Mouse (Mus musculus) MEL (cell line): ENCODE data around the gene Nsd2. TPM values are rescaled to one million over a fixed set of nuclear protein-coding genes. Genes with fewer than 3 reads are reported as not detected.
"Not testable (repeated sequence)": the region's sequence is repeated elsewhere in the genome, so short reads cannot be mapped to it uniquely, and the experiment has no call there.

ENCODE experiments used
- DNase-seq: peaks from one replicate; pipeline ENCODE4 v3.0.0; 2011; ENCODE audit warnings: low read depth, low spot score
- H3K27ac ChIP-seq: 2 replicates; pipeline ENCODE4 v1.5.1; 2012; ENCODE audit warnings: low read depth, mild to moderate bottlenecking, control low read depth, low read length, moderate library complexity; ENCODE audit not compliant: control insufficient read depth
- H3K27me3 ChIP-seq, 2 experiments: fragments of 150-350 bp in 1 of 2; sonication (generic) in 1 of 2; 2 replicates each; pipeline ENCODE4 v1.6.1; 2012; ENCODE audit warnings: low read length in 2 of 2, mild to moderate bottlenecking in 2 of 2, improper control_type of control experiment in 1 of 2, moderate library complexity in 1 of 2; ENCODE audit not compliant: insufficient read depth in 2 of 2, control insufficient read depth in 1 of 2
- H3K36me3 ChIP-seq, 2 experiments: 2 replicates each; pipeline ENCODE4 v1.6.1; 2012 to 2014; ENCODE audit warnings: low read length in 2 of 2, improper control_type of control experiment in 1 of 2, inconsistent platforms in 1 of 2, mild to moderate bottlenecking in 1 of 2; ENCODE audit not compliant: insufficient read depth in 2 of 2, control insufficient read depth in 1 of 2
- H3K4me1 ChIP-seq, 2 experiments: fragments of 150-350 bp in 1 of 2; sonication (generic) in 1 of 2; 2 replicates each; pipeline ENCODE4 v1.6.1; 2012; ENCODE audit warnings: low read length in 2 of 2, improper control_type of control experiment in 1 of 2, mild to moderate bottlenecking in 1 of 2; ENCODE audit not compliant: insufficient read depth in 2 of 2, control insufficient read depth in 1 of 2
- H3K4me3 ChIP-seq, 2 experiments: fragments of 150-350 bp in 1 of 2; sonication (generic) in 1 of 2; 2 replicates each; pipeline ENCODE4 v1.5.1; 2012; ENCODE audit warnings: low read depth in 2 of 2, low read length in 2 of 2, mild to moderate bottlenecking in 2 of 2, moderate library complexity in 2 of 2, control low read depth in 1 of 2, improper control_type of control experiment in 1 of 2; ENCODE audit not compliant: control insufficient read depth in 1 of 2, insufficient read depth in 1 of 2
- H3K79me2 ChIP-seq: 2 replicates; pipeline ENCODE4 v1.6.1; 2012; ENCODE audit warnings: mild to moderate bottlenecking, low read length, moderate library complexity; ENCODE audit not compliant: control insufficient read depth, poor library complexity, insufficient read depth
- H3K9ac ChIP-seq: 2 replicates; pipeline ENCODE4 v1.6.1; 2012; ENCODE audit warnings: low read depth, mild to moderate bottlenecking, control low read depth, low read length, moderate library complexity; ENCODE audit not compliant: control insufficient read depth, poor library complexity, severe bottlenecking
- H3K9me3 ChIP-seq: fragments of 150-350 bp; sonication (generic); replicated peaks from 2 replicates; pipeline ENCODE4 v1.6.1; 2012; ENCODE audit warnings: mild to moderate bottlenecking, low read length, improper control_type of control experiment, moderate library complexity; ENCODE audit not compliant: insufficient read depth
- CHD1 ChIP-seq: IDR thresholded peaks from 2 replicates; pipeline ENCODE4 v1.6.1; 2012; ENCODE audit warnings: low read depth, mild to moderate bottlenecking, inconsistent platforms, low read length, improper control_type of control experiment
- CHD2 ChIP-seq: IDR thresholded peaks from 2 replicates; pipeline ENCODE4 v1.6.1; 2011; ENCODE audit warnings: low read length, improper control_type of control experiment
- CTCF ChIP-seq, 3 experiments: IDR thresholded peaks in 2 of 3; conservative IDR thresholded peaks in 1 of 3; 2 replicates each; pipeline ENCODE4 v1.5.1; 2011 to 2012; ENCODE audit warnings: low read length in 3 of 3, low read depth in 2 of 3, mild to moderate bottlenecking in 2 of 3, improper control_type of control experiment in 1 of 3, inconsistent platforms in 1 of 3, mixed read lengths in 1 of 3, moderate library complexity in 1 of 3; ENCODE audit not compliant: control insufficient read depth in 1 of 3, insufficient read depth in 1 of 3, poor library complexity in 1 of 3, severe bottlenecking in 1 of 3
- ELF1 ChIP-seq: IDR thresholded peaks from 2 replicates; pipeline ENCODE4 v1.6.1; 2014; ENCODE audit warnings: low read depth, mild to moderate bottlenecking, inconsistent platforms, low read length, improper control_type of control experiment, moderate library complexity
- GABPA ChIP-seq: IDR thresholded peaks from 2 replicates; pipeline ENCODE4 v1.6.1; 2012; ENCODE audit warnings: low read depth, mild to moderate bottlenecking, inconsistent platforms, low read length, improper control_type of control experiment, moderate library complexity
- GATA1 ChIP-seq: IDR thresholded peaks from 2 replicates; pipeline ENCODE4 v1.6.1; 2011; ENCODE audit warnings: low read depth, low read length, improper control_type of control experiment
- HCFC1 ChIP-seq: IDR thresholded peaks from 2 replicates; pipeline ENCODE4 v1.6.1; 2012; ENCODE audit warnings: low read depth, mild to moderate bottlenecking, inconsistent platforms, low read length, improper control_type of control experiment, moderate library complexity
- MAX ChIP-seq: IDR thresholded peaks from 2 replicates; pipeline ENCODE4 v1.6.1; 2011; ENCODE audit warnings: low read length, improper control_type of control experiment
- MYC ChIP-seq: IDR thresholded peaks from 2 replicates; pipeline ENCODE4 v1.6.1; 2011; ENCODE audit warnings: low read depth, mild to moderate bottlenecking, low read length, improper control_type of control experiment, moderate library complexity
- NELFE ChIP-seq: IDR thresholded peaks from 2 replicates; pipeline ENCODE4 v1.6.1; 2011; ENCODE audit warnings: low read depth, low read length, improper control_type of control experiment
- NRF1 ChIP-seq: IDR thresholded peaks from 2 replicates; pipeline ENCODE4 v1.6.1; 2014; ENCODE audit warnings: low read depth, mild to moderate bottlenecking, inconsistent platforms, low read length, improper control_type of control experiment, moderate library complexity; ENCODE audit not compliant: poor library complexity, insufficient read depth, severe bottlenecking
- POLR2AphosphoS2 ChIP-seq: IDR thresholded peaks from 2 replicates; pipeline ENCODE4 v1.6.1; 2011; ENCODE audit warnings: low read length, improper control_type of control experiment
- RCOR1 ChIP-seq: IDR thresholded peaks from 2 replicates; pipeline ENCODE4 v1.6.1; 2012; ENCODE audit warnings: low read depth, mild to moderate bottlenecking, inconsistent platforms, low read length, improper control_type of control experiment
- SMC3 ChIP-seq: IDR thresholded peaks from 2 replicates; pipeline ENCODE4 v1.6.1; 2011; ENCODE audit warnings: low read depth, low read length, improper control_type of control experiment
- TBP ChIP-seq: IDR thresholded peaks from 2 replicates; pipeline ENCODE4 v1.8.0; 2011; ENCODE audit warnings: low read depth, low read length, improper control_type of control experiment
- UBTF ChIP-seq: IDR thresholded peaks from 2 replicates; pipeline ENCODE4 v1.6.1; 2012; ENCODE audit warnings: low read depth, mild to moderate bottlenecking, inconsistent platforms, low read length, improper control_type of control experiment, moderate library complexity, borderline replicate concordance; ENCODE audit not compliant: insufficient read depth
- USF1 ChIP-seq: IDR thresholded peaks from 2 replicates; pipeline ENCODE4 v1.6.1; 2014; ENCODE audit warnings: low read depth, mild to moderate bottlenecking, inconsistent platforms, low read length, improper control_type of control experiment, moderate library complexity
- USF2 ChIP-seq, 2 experiments: IDR thresholded peaks; 2 replicates each; pipeline ENCODE4 v1.6.1; 2011 to 2012; ENCODE audit warnings: improper control_type of control experiment in 2 of 2, low read length in 2 of 2, borderline replicate concordance in 1 of 2, inconsistent platforms in 1 of 2, low read depth in 1 of 2, mild to moderate bottlenecking in 1 of 2; ENCODE audit not compliant: insufficient read depth in 1 of 2
- ZKSCAN1 ChIP-seq: IDR thresholded peaks from 2 replicates; pipeline ENCODE4 v1.6.1; 2012; ENCODE audit warnings: low read depth, mild to moderate bottlenecking, inconsistent platforms, low read length, improper control_type of control experiment, moderate library complexity
- ZMIZ1 ChIP-seq: IDR thresholded peaks from 2 replicates; pipeline ENCODE4 v1.6.1; 2012; ENCODE audit warnings: low read depth, mild to moderate bottlenecking, inconsistent platforms, low read length, improper control_type of control experiment, moderate library complexity
- polyA plus RNA-seq, 2 experiments: library from polyadenylated mRNA; stranded (reverse) in 1 of 2; unstranded in 1 of 2; fragments of >175 nt in 1 of 2; fragments of >200 nt in 1 of 2; gene quantifications; 2 replicates each; pipeline versions ENCODE4 v1.2.1 to v1.2.4; 2012; ENCODE audit warnings: low replicate concordance in 2 of 2, low read depth in 1 of 2; ENCODE audit not compliant: insufficient read length in 2 of 2, insufficient read depth in 1 of 2, missing spikeins in 1 of 2
- total RNA-seq: library from RNA; depleted of rRNA; stranded (reverse); fragments of 300-350 nt; gene quantifications from 2 replicates; pipeline ENCODE4 v1.2.3, GENCODE M21; 2012

Nsd2 gene
- total and polyA plus RNA-seq, 3 experiments, result 82.5 to 233 (median 116) TPM

GRCm38 (mm10) chr5:33902696-33903095 is 82.2 kb downstream of the Nsd2 start:
- no peak overlapping the region for H3K4me3 ChIP-seq
- H3K4me1 ChIP-seq, result no peaks in the 10 kb centered on the region
- peaks cover 0 to 26% of the 10 kb centered on the region in 2 experiments; a peak in 2 of 4 replicates for H3K36me3 ChIP-seq
- H3K27ac ChIP-seq, result no peak overlapping the region
- H3K9ac ChIP-seq, result no peak overlapping the region
- no peak for DNase-seq
- no peaks in the 10 kb centered on the region for H3K27me3 ChIP-seq
- no peaks in the 10 kb centered on the region for H3K79me2 ChIP-seq
- TF ChIP-seq MYC (no peak), NRF1 (no peak), ELF1 (no peak), GATA1 (no peak), SMC3 (no peak), GABPA (no peak), RCOR1 (no peak), HCFC1 (no peak), ZMIZ1 (no peak), CHD2 (no peak), ZKSCAN1 (no peak), MAX (no peak), CTCF (IDR thresholded peaks at IDR 0.05 in 2 of 3, conservative IDR thresholded peaks at IDR 0.05 in 1 of 3; ENCODE audit: control insufficient read depth in 1 of 3, insufficient read depth in 1 of 3, low read depth in 2 of 3, low read length in 3 of 3, poor library complexity in 1 of 3, severe bottlenecking in 1 of 3) (no peak), CHD1 (no peak), POLR2AphosphoS2 (no peak), NELFE (no peak), UBTF (no peak), USF2 (IDR thresholded peaks at IDR 0.05; ENCODE audit: borderline replicate concordance in 1 of 2, insufficient read depth in 1 of 2, low read depth in 1 of 2, low read length in 2 of 2) (no peak), USF1 (no peak)
- no peaks in the 10 kb centered on the region for H3K9me3 ChIP-seq

GRCm38 (mm10) chr5:33903176-33903575 is 82.7 kb downstream of the Nsd2 start:
- no peaks in the 10 kb centered on the region for H3K27me3 ChIP-seq
- peaks cover 0 to 25% of the 10 kb centered on the region in 2 experiments; a peak in 2 of 4 replicates for H3K36me3 ChIP-seq
- H3K4me3 ChIP-seq, result no peak overlapping the region
- no peak overlapping the region for H3K9ac ChIP-seq
- no peaks in the 10 kb centered on the region for H3K79me2 ChIP-seq
- H3K9me3 ChIP-seq, result no peaks in the 10 kb centered on the region
- no peak for TF ChIP-seq POLR2AphosphoS2
- no peak for TF ChIP-seq TBP
- TF ChIP-seq HCFC1, result no peak
- H3K4me1 ChIP-seq, result no peaks in the 10 kb centered on the region
- DNase-seq, result no peak
- H3K27ac ChIP-seq, result no peak overlapping the region

- H3K36me3 ChIP-seq, result peaks cover under 1 to 42% of the 10 kb centered on the region in 2 experiments; a peak in 3 of 4 replicates
- H3K4me1 ChIP-seq, result not testable (repeated sequence)
These were observed 94.5 kb downstream of the Nsd2 start for GRCm38 (mm10) chr5:33915031-33915430.

GRCm38 (mm10) chr5:33916616-33917015 is 96.1 kb downstream of the Nsd2 start:
- not testable (repeated sequence) for H3K4me3 ChIP-seq, H3K27me3 ChIP-seq, DNase-seq, H3K27ac ChIP-seq, H3K9me3 ChIP-seq, H3K9ac ChIP-seq, H3K79me2 ChIP-seq
- Histone ChIP-seq H3K36me3 (peaks cover 16 to 46% of the 10 kb centered on the region in 2 experiments), H3K4me1 (peaks cover 7 to 13% of the 10 kb centered on the region in 2 experiments)

More at GRCm38 (mm10) chr5:33915031-33915430, 94.5 kb downstream of the Nsd2 start:
- not testable (repeated sequence) for H3K4me3 ChIP-seq, H3K9ac ChIP-seq, H3K9me3 ChIP-seq, H3K79me2 ChIP-seq, DNase-seq, H3K27ac ChIP-seq, H3K27me3 ChIP-seq
